Mouse (Mus musculus) megakaryocyte, embryonic 14.5 days (primary cell): ENCODE results near the gene Bag3.
"Not testable (repeated sequence)": the region's sequence is repeated elsewhere in the genome, so short reads cannot be mapped to it uniquely, and the experiment has no call there.

Experiments used
- FLI1 ChIP-seq: IDR thresholded peaks from 2 replicates; pipeline ENCODE4 v1.6.1; 2012; ENCODE audit warnings: low read length, inconsistent platforms, mixed read lengths
- GATA1 ChIP-seq: IDR thresholded peaks from 3 replicates; pipeline ENCODE4 v1.6.1; 2012; ENCODE audit warnings: mixed read lengths, low read length, inconsistent platforms, borderline replicate concordance

DNA sequence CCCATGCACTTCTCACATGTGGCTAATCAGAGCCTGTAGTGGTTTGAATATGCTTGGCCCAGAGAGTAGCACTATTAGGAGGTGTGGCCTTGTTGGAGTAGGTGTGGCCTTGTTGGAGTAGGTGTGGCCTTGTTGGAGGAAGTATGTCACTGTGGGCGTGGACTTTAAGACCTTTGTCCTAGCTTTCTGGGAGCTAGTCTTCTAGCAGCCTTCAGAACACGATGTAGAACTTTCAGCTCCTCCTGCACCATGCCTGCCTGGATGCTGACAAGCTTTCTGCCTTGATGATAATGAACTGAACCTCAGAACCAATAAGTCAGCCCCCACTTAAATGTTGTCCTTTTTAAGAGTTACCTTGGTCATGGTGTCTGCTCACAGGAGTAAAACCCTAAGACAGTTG lies 46.0 kb downstream of the Bag3 start:
- not testable (repeated sequence) for TF ChIP-seq FLI1, GATA1
